Mouse (Mus musculus): Measurements from ENCODE around the gene Nucks1. TPM values are rescaled to one million over a fixed set of nuclear protein-coding genes. Genes with fewer than 3 reads are reported as not detected.

The Nucks1 gene
- polyA plus RNA-seq, 1 experiment: 20.6 TPM

- no peak for TF ChIP-seq TCF3 (IDR thresholded peaks at IDR 0.05; ENCODE audit: insufficient read length, low read depth)
- no peak for TF ChIP-seq MAX (IDR thresholded peaks at IDR 0.05; ENCODE audit: low read depth)
- TF ChIP-seq POLR2A (IDR thresholded peaks at IDR 0.05; ENCODE audit: insufficient read length, low read depth): no peak
- no peak for TF ChIP-seq TCF12 (IDR thresholded peaks at IDR 0.05; ENCODE audit: insufficient read depth, poor library complexity, severe bottlenecking)
- no peak for TF ChIP-seq REST (IDR thresholded peaks at IDR 0.05; ENCODE audit: insufficient read depth, insufficient read length)
- no peak for TF ChIP-seq POLR2AphosphoS2 (IDR thresholded peaks at IDR 0.05; ENCODE audit: insufficient read length, low read depth)
- TF ChIP-seq MYOG (IDR thresholded peaks at IDR 0.05; ENCODE audit: control insufficient read depth in 1 of 3, insufficient read depth in 1 of 3, insufficient read length in 2 of 3, low read depth in 2 of 3): no peak
- no peak for TF ChIP-seq CEBPB (IDR thresholded peaks at IDR 0.05; ENCODE audit: insufficient read depth, poor library complexity, severe bottlenecking)
- TF ChIP-seq USF1 (IDR thresholded peaks at IDR 0.05; ENCODE audit: low read depth): no peak
- no peak for TF ChIP-seq SRF (IDR thresholded peaks at IDR 0.05; ENCODE audit: control insufficient read depth, insufficient read length, low read depth)
- TF ChIP-seq MYOD1 (IDR thresholded peaks at IDR 0.05; ENCODE audit: control insufficient read depth in 1 of 3, insufficient read length in 2 of 3, low read depth in 2 of 3): no peak
- TF ChIP-seq E2F4 (IDR thresholded peaks at IDR 0.05; ENCODE audit: insufficient read depth): no peak
- Histone ChIP-seq H3K36me3 (ENCODE audit: control insufficient read depth, insufficient read depth) (no peaks in the 10 kb centered on the region), H3K27me3 (ENCODE audit: control insufficient read depth, insufficient read depth, insufficient read length) (peaks cover 10% of the 10 kb centered on the region), H3K79me2 (ENCODE audit: control insufficient read depth, insufficient read depth) (no peaks in the 10 kb centered on the region), H3ac (ENCODE audit: control insufficient read depth, insufficient read length) (no peak within 1 kb of the TSS), H3K4me3 (peak within 1 kb of the TSS; percentile 19), H3K4me2 (ENCODE audit: low read depth) (peak within 1 kb of the TSS; percentile 74)
Measured at GRCm38 (mm10) chr1:131867093-131867945, 43.0 kb upstream of the Nucks1 start, which contains the start of gene Rab29. Gene Rab29, plus strand, starts transcription at chr1:131867224.

- no peaks in the 10 kb centered on the region for H3K79me2 ChIP-seq (ENCODE audit: control insufficient read depth, insufficient read depth)
- H3ac ChIP-seq (ENCODE audit: control insufficient read depth, insufficient read length): no peak overlapping the region
- no peaks in the 10 kb centered on the region for H3K36me3 ChIP-seq (ENCODE audit: control insufficient read depth, insufficient read depth)
- no peak for TF ChIP-seq MYOD1 (IDR thresholded peaks at IDR 0.05; ENCODE audit: control insufficient read depth in 1 of 3, insufficient read length in 2 of 3, low read depth in 2 of 3)
- no peak for TF ChIP-seq TCF3 (IDR thresholded peaks at IDR 0.05; ENCODE audit: insufficient read length, low read depth)
- TF ChIP-seq SRF (IDR thresholded peaks at IDR 0.05; ENCODE audit: control insufficient read depth, insufficient read length, low read depth): no peak
- no peak for TF ChIP-seq POLR2A (IDR thresholded peaks at IDR 0.05; ENCODE audit: insufficient read length, low read depth)
- no peak for TF ChIP-seq CEBPB (IDR thresholded peaks at IDR 0.05; ENCODE audit: insufficient read depth, poor library complexity, severe bottlenecking)
- peaks cover 10% of the 10 kb centered on the region for H3K27me3 ChIP-seq (ENCODE audit: control insufficient read depth, insufficient read depth, insufficient read length)
- peak overlapping the region; percentile 74 for H3K4me2 ChIP-seq (ENCODE audit: low read depth)
- peak overlapping the region; percentile 19 for H3K4me3 ChIP-seq
Measured at GRCm38 (mm10) chr1:131867946-131868290, 42.4 kb upstream of the Nucks1 start.

- no peaks in the 10 kb centered on the region for H3K36me3 ChIP-seq (ENCODE audit: control insufficient read depth, insufficient read depth)
- H3K4me2 ChIP-seq (ENCODE audit: low read depth): no peak overlapping the region
- peaks cover 4% of the 10 kb centered on the region for H3K27me3 ChIP-seq (ENCODE audit: control insufficient read depth, insufficient read depth, insufficient read length)
- H3K79me2 ChIP-seq (ENCODE audit: control insufficient read depth, insufficient read depth): no peaks in the 10 kb centered on the region
- TF ChIP-seq REST (IDR thresholded peaks at IDR 0.05; ENCODE audit: insufficient read depth, insufficient read length) (no peak), POLR2AphosphoS2 (IDR thresholded peaks at IDR 0.05; ENCODE audit: insufficient read length, low read depth) (no peak), TCF12 (IDR thresholded peaks at IDR 0.05; ENCODE audit: insufficient read depth, poor library complexity, severe bottlenecking) (no peak), USF1 (IDR thresholded peaks at IDR 0.05; ENCODE audit: low read depth) (no peak), CEBPB (IDR thresholded peaks at IDR 0.05; ENCODE audit: insufficient read depth, poor library complexity, severe bottlenecking) (no peak), SRF (IDR thresholded peaks at IDR 0.05; ENCODE audit: control insufficient read depth, insufficient read length, low read depth) (no peak), POLR2A (IDR thresholded peaks at IDR 0.05; ENCODE audit: insufficient read length, low read depth) (no peak), TCF3 (IDR thresholded peaks at IDR 0.05; ENCODE audit: insufficient read length, low read depth) (no peak), MYOG (IDR thresholded peaks at IDR 0.05; ENCODE audit: control insufficient read depth in 1 of 3, insufficient read depth in 1 of 3, insufficient read length in 2 of 3, low read depth in 2 of 3) (no peak)
- H3ac ChIP-seq (ENCODE audit: control insufficient read depth, insufficient read length): no peak overlapping the region
- H3K4me3 ChIP-seq: no peak overlapping the region
Measured at GRCm38 (mm10) chr1:131869561-131869960, 40.8 kb upstream of the Nucks1 start.

GRCm38 (mm10) chr1:131872856-131873255 lies 37.5 kb upstream of the Nucks1 start:
- Histone ChIP-seq H3K27me3 (ENCODE audit: control insufficient read depth, insufficient read depth, insufficient read length) (no peaks in the 10 kb centered on the region), H3K4me2 (ENCODE audit: low read depth) (no peak overlapping the region)

More at GRCm38 (mm10) chr1:131872856-131873255, 37.5 kb upstream of the Nucks1 start:
- H3K79me2 ChIP-seq (ENCODE audit: control insufficient read depth, insufficient read depth): no peaks in the 10 kb centered on the region
- H3K4me3 ChIP-seq: no peak overlapping the region
- H3ac ChIP-seq (ENCODE audit: control insufficient read depth, insufficient read length): no peak overlapping the region
- TF ChIP-seq POLR2AphosphoS2 (IDR thresholded peaks at IDR 0.05; ENCODE audit: insufficient read length, low read depth) (no peak), TCF3 (IDR thresholded peaks at IDR 0.05; ENCODE audit: insufficient read length, low read depth) (no peak), E2F4 (IDR thresholded peaks at IDR 0.05; ENCODE audit: insufficient read depth) (no peak), USF1 (IDR thresholded peaks at IDR 0.05; ENCODE audit: low read depth) (no peak), TCF12 (IDR thresholded peaks at IDR 0.05; ENCODE audit: insufficient read depth, poor library complexity, severe bottlenecking) (no peak), CEBPB (IDR thresholded peaks at IDR 0.05; ENCODE audit: insufficient read depth, poor library complexity, severe bottlenecking) (no peak), MYOG (IDR thresholded peaks at IDR 0.05; ENCODE audit: control insufficient read depth in 1 of 3, insufficient read depth in 1 of 3, insufficient read length in 2 of 3, low read depth in 2 of 3) (no peak), SRF (IDR thresholded peaks at IDR 0.05; ENCODE audit: control insufficient read depth, insufficient read length, low read depth) (no peak)
- H3K36me3 ChIP-seq (ENCODE audit: control insufficient read depth, insufficient read depth): no peaks in the 10 kb centered on the region

All from myocyte (in vitro differentiated cells).